Mouse (Mus musculus) C2C12 (cell line): ENCODE data around the gene Ces5a.

ENCODE experiments used
- CEBPB ChIP-seq: IDR thresholded peaks from one replicate; pipeline ENCODE4 v1.6.1; 2011; ENCODE audit warnings: low read depth, mild to moderate bottlenecking, control low read depth, moderate library complexity
- CTCF ChIP-seq: IDR thresholded peaks from one replicate; pipeline ENCODE4 v1.5.1; 2011; ENCODE audit not compliant: control insufficient read depth, insufficient read depth, insufficient read length

DNA sequence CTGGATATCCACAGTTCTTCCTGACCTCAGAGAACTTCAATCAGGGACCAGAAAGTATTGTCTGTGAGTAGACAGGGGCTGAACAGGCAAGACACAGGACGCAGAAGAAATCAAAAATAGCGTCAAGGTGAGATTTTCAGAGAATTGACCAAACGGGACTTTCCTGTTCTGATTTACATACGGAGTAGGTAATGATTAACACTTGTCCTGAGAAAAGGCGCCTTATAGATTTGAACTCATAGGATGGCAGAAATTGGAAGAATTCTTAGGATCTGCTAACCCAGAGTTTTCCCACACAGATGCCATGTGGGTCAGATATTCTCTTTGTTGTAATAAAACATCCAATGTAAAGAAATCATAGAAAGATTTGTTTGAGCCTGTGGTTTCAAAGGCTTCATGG, at the start of gene Ces5a:
- TF ChIP-seq CTCF (no peak), CEBPB (no peak)
